Mouse (Mus musculus) cerebellum, adult 2 months (tissue): ENCODE data around the gene Clint1. TPM values are rescaled to one million over a fixed set of nuclear protein-coding genes. Genes with fewer than 3 reads are reported as not detected.

Source experiments
- DNase-seq, 2 experiments: peaks; one replicate each; pipeline ENCODE4 v3.0.0; 2021
- H3K27ac ChIP-seq: fragments of 200-500 bp; 2 replicates; pipeline ENCODE4 v1.5.1; 2012; ENCODE audit warnings: low read length, control low read depth, inconsistent platforms; ENCODE audit not compliant: insufficient read depth
- H3K27me3 ChIP-seq: fragments of 200-500 bp; 2 replicates; pipeline ENCODE4 v1.6.1; 2012; ENCODE audit warnings: inconsistent platforms, mild to moderate bottlenecking, low read length, moderate library complexity; ENCODE audit not compliant: control insufficient read depth, insufficient read depth
- H3K4me1 ChIP-seq: fragments of 200-500 bp; 2 replicates; pipeline ENCODE4 v1.6.1; 2011; ENCODE audit warnings: low read length; ENCODE audit not compliant: control insufficient read depth, insufficient read depth
- H3K4me3 ChIP-seq: fragments of 200-500 bp; replicated peaks from 2 replicates; pipeline ENCODE3; 2011; ENCODE audit warnings: mild to moderate bottlenecking, low read depth, low read length, control low read depth; ENCODE audit not compliant: insufficient read depth
- CTCF ChIP-seq: fragments of 200-500 bp; IDR thresholded peaks from 2 replicates; pipeline ENCODE4 v1.5.1; 2011; ENCODE audit warnings: low read depth, mild to moderate bottlenecking, control low read depth, low read length, moderate library complexity, borderline replicate concordance; ENCODE audit not compliant: insufficient read depth
- POLR2A ChIP-seq: fragments of 200-500 bp; IDR thresholded peaks from 2 replicates; pipeline ENCODE4 v1.6.1; 2011; ENCODE audit warnings: low read length, control low read depth, borderline replicate concordance; ENCODE audit not compliant: insufficient read depth
- WGBS: fragments of 180-500 bp; shearing (Covaris S2); methylation state at CpG from one replicate; pipeline ENCODE4 v1.1.7; 2018; 5-methylcytosine and 5-hydroxymethylcytosine counted together
- polyA plus RNA-seq: library from polyadenylated mRNA; depleted of rRNA; stranded (reverse); fragments of >200 nt; gene quantifications from 2 replicates; pipeline ENCODE4 v1.2.3, GENCODE M21; 2012

Clint1 gene
- polyA plus RNA-seq, 1 experiment: 41.4 TPM

DNA sequence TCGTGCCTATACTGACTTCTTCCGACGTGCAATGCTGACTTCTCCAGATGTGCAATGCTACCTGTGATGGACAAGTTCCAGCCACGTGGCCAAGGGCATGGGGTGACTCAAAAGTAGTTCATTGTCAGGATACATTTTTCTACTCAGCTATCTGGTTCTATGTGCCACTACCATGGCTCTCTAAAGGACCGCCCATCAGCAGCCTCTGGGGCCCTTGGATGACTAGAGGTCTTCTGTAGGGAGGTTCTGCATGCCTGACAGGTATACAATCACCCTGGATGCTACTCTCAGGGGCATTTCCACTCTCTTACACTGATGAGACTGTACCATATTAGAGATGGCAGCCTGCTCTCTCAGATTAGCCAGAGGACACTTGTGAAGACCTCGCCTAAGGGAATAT, 41.8 kb upstream of the Clint1 start:
- DNase-seq: no peak
- no peak for TF ChIP-seq POLR2A
- no peak for TF ChIP-seq CTCF
- H3K27ac ChIP-seq: no peak overlapping the region
- no peaks in the 10 kb centered on the region for H3K4me1 ChIP-seq
- 88% methylated on average over 6 of the region's 6 CpGs for WGBS
- H3K4me3 ChIP-seq: no peak overlapping the region
- no peaks in the 10 kb centered on the region; the same call in 1 of the 2 replicates for H3K27me3 ChIP-seq

GRCm38 (mm10) chr11:45810805-45811204, 41.0 kb upstream of the Clint1 start:
- WGBS: 94% methylated on average over 8 of the region's 8 CpGs
- Histone ChIP-seq H3K4me1 (no peaks in the 10 kb centered on the region), H3K27ac (no peak overlapping the region), H3K4me3 (no peak overlapping the region), H3K27me3 (no peaks in the 10 kb centered on the region; the same call in 1 of the 2 replicates)
- DNase-seq: no peak
- no peak for TF ChIP-seq CTCF
- no peak for TF ChIP-seq POLR2A

DNA sequence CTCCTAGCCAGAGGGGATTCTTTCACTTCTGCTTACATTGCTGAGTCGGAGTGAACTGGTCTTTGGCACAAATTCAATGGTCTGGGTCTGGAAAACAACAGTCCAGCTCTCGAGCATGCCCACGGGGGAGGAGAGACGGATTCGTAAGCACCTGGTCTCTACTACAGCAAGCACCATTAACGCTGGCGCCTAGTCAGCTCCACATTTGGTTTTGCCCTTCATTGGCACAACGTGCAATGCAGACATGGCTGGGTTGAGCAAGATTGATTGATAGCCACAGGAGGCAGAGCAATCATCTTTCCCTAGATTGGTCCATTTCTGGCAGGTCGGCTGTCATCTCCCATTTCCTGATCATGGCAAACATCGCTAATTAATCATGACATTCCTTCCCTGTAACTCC, 36.2 kb upstream of the Clint1 start:
- no peak overlapping the region for H3K4me3 ChIP-seq
- no peak for TF ChIP-seq CTCF
- no peak for TF ChIP-seq POLR2A
- WGBS: 24% methylated on average over 10 of the region's 10 CpGs
- no peak overlapping the region for H3K27ac ChIP-seq
- no peaks in the 10 kb centered on the region; the same call in 1 of the 2 replicates for H3K27me3 ChIP-seq
- no peaks in the 10 kb centered on the region for H3K4me1 ChIP-seq
- no peak for DNase-seq

DNA sequence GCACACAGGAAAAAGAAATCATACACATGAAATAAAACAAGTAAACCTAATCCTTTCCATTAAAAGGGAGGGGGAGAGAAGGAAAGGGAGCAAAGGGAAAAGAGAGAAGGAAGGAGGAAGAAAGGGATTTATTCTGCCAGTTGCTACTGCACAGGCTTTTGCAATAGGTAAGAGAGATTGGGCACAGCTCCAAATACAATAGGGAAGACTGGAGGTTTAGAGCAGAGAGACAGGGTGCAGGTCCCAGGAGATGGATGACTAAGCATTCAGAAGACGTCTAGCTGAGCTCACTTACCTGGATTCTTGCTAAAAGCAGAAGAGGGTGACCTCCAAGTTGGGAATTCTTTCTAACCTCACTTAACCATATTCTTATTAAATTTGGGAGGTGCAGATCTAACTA, 35.1 kb upstream of the Clint1 start:
- Histone ChIP-seq H3K27me3 (no peaks in the 10 kb centered on the region; the same call in 1 of the 2 replicates), H3K4me1 (no peaks in the 10 kb centered on the region), H3K27ac (no peak overlapping the region), H3K4me3 (no peak overlapping the region)
- no peak for DNase-seq
- 63% methylated on average over 1 of the region's 1 CpGs for WGBS
- TF ChIP-seq POLR2A: no peak
- no peak for TF ChIP-seq CTCF

GRCm38 (mm10) chr11:45817996-45818395, 33.9 kb upstream of the Clint1 start:
- no peaks in the 10 kb centered on the region; the same call in 1 of the 2 replicates for H3K27me3 ChIP-seq
- no peak overlapping the region for H3K27ac ChIP-seq
- no peaks in the 10 kb centered on the region for H3K4me1 ChIP-seq
- 18% methylated on average over 3 of the region's 3 CpGs for WGBS
- peak in 1 of 2 experiments; percentile 8 for DNase-seq
- TF ChIP-seq POLR2A: no peak
- no peak for TF ChIP-seq CTCF
- no peak overlapping the region for H3K4me3 ChIP-seq

DNA sequence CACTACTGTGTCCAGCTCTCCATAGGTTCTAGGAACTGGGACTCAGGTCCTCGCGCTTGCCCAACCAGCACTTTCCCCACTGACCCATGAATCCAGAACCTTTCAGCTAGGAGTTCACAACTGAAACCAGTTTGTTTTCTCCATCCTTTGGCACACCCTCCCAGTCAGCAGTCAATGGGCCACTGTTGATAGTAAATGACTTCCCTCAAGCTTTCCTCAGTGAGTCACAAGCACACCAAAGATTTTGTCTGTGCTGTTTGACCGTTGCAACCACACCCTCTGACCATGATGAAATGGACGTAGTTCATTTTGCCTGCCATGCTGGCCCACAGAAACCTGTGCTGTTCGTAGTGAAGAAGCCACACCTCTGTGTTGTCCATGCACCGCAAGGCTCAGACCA, 30.9 kb upstream of the Clint1 start:
- no peak overlapping the region for H3K4me3 ChIP-seq
- H3K27ac ChIP-seq: no peak overlapping the region
- no peak for TF ChIP-seq POLR2A
- no peak for TF ChIP-seq CTCF
- H3K4me1 ChIP-seq: no peaks in the 10 kb centered on the region
- DNase-seq: no peak
- WGBS: 96% methylated on average over 6 of the region's 6 CpGs
- H3K27me3 ChIP-seq: no peaks in the 10 kb centered on the region

DNA sequence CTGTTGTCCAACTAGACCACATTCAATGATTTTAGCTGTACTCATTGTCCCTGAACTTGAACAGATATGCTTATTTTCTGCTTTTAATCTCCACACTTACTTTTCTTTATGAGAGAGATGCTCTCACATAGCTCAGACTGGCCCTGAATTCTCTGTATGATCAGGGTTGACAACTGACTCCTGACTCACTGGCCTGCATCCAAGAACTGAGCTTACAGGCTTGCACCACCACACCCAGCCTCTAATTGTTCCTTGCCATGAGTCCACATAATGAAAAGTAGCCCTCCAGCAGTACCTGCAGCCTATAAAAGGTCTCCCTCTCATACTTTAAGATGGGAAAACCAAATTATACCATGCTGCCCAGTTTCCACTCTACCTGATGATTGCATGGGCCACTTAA, 21.7 kb upstream of the Clint1 start:
- no peak for TF ChIP-seq CTCF
- TF ChIP-seq POLR2A: no peak
- DNase-seq: no peak
- H3K27ac ChIP-seq: no peak overlapping the region

GRCm38 (mm10) chr11:45830743-45831310, 21.0 kb upstream of the Clint1 start:
- TF ChIP-seq POLR2A (no peak), CTCF (no peak)
- H3K27me3 ChIP-seq: no peaks in the 10 kb centered on the region
- no peak for DNase-seq
- no peak overlapping the region for H3K27ac ChIP-seq
- H3K4me3 ChIP-seq: no peak overlapping the region
- no peaks in the 10 kb centered on the region for H3K4me1 ChIP-seq
- 50% methylated on average over 9 of the region's 9 CpGs for WGBS

More for the DNA sequence above, 21.7 kb upstream of the Clint1 start:
- no peak overlapping the region for H3K4me3 ChIP-seq
- no peaks in the 10 kb centered on the region for H3K4me1 ChIP-seq
- H3K27me3 ChIP-seq: no peaks in the 10 kb centered on the region
